Mouse (Mus musculus) c-Kit-positive CD71-positive TER-119-positive erythroid progenitor cells, embryonic 14.5 days (primary cell): Measurements from ENCODE around the gene Ascc3.

Source experiments
- DNase-seq: peaks from one replicate; pipeline ENCODE4 v3.0.0-alpha.2; 2013; ENCODE audit warnings: low spot score

The Ascc3 gene

GRCm38 (mm10) chr10:50895091-50895790 lies 302.8 kb downstream of the Ascc3 start:
- DNase-seq, result no peak

GRCm38 (mm10) chr10:50895881-50896766 lies 303.7 kb downstream of the Ascc3 start:
- DNase-seq, result no peak

- no peak for DNase-seq
These were observed 304.4 kb downstream of the Ascc3 start for GRCm38 (mm10) chr10:50896767-50897390.

GRCm38 (mm10) chr10:50897530-50898471 lies 305.3 kb downstream of the Ascc3 start:
- DNase-seq, result no peak

GRCm38 (mm10) chr10:50898621-50899020 lies 306.2 kb downstream of the Ascc3 start:
- DNase-seq, result no peak

DNA sequence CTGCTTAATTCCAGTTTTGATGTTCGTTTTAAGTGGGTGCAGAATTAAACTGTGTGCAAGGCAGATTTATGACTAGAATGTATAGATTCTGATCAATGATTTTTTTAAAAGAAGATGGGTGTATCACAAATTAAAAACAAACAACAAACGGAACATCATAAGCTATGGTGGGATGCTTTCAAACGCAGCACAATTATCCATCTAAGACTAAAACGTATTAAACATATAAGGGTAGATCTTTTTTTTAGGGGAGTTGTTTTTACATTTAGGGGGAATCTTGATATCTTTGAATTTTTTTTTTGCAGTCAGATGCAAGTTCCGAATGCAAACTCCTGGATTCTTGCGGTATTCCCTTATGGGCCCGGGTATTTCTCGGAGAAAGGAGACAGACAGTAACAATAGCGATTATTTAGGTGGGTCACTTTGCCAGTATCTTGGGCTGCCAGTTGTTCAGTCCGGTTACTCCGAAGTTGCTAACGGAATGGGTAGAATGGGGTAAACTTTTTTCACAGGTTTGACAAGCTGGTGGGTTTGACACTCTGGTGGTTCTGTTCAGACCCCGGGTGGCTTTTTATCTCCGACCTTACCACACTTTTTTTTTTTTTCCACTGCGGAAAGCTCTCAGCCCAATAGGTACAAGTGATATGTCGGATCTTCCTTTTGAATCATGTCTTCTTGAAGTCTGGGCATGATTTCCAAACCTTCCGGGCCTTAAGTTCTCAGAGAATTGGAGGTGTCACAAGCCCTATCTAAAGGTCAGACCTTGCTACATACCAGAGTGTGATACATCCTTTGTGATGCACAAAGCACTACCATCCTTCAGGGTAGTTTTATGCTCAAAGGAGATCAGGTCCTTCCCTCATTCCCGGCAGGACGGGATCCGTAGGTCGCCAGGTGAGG lies 307.6 kb downstream of the Ascc3 start:
- no peak for DNase-seq
